Mouse (Mus musculus) urinary bladder, adult 18-20 months (tissue): ENCODE data around the gene E130308A19Rik.

Experiments used
- DNase-seq, 2 experiments: peaks; one replicate each; pipeline ENCODE4 v3.0.0; 2022; ENCODE audit warnings: low spot score in 2 of 2, mixed read lengths in 2 of 2

The E130308A19Rik gene

DNA sequence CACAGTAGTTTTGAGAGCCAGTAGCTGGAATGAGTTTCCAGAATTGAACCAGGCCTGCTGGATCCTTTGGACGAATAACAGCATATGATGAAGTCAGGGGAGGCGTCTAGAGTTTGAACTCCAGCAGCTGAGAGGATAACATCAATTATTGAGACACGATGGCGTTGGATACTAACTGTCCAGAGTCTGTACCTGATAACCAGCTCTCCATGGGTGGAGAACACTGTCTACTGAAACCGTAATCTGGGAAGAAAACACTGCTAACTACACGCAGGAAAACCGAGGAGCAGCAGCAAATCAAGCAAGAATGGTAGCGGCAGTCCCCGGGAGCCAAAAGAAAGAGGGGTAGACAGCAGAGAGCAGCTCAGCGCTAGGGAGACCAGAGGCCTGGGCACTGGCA, 56.9 kb downstream of the E130308A19Rik start:
- DNase-seq, result no peak

DNA sequence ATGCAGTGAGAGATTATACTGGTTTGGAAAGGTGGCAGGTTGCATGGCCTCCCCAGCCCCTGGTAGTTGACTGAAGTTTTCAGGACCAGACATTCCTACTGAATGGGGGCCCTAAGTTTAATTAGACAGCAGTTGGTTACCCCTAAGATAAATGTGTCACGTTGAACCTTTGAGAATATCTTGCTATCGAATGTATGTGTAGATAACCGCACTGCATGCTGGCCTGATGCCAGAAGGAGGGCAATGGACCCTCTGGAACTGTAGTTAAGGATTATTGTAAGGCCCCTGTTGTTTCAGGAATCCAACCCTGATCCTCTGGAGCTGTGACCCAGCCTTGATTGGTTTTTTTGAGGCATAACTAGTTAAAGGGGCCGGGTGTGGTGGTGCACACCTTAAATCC, 58.3 kb downstream of the E130308A19Rik start:
- DNase-seq, result no peak

DNA sequence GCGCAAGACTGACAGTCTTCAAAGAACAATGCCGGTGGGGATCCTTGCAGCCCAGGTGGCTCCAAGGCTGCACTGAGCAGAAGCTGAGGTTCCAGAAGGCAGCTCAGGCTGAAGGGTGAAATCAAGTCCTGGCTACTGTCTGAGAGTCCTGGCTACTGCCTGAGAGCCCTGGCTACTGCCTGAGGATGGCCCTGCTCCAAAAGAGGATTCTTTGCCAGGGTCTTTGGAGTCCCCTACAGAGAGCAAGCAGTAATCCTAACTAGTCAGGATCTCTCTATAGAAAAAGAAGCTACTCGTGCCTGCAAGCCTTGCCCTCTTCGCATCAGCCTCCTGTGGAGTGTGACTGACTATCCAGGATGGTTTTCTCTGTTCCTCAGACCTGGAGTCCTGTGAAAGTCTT, 60.7 kb downstream of the E130308A19Rik start:
- DNase-seq, result no peak

DNA sequence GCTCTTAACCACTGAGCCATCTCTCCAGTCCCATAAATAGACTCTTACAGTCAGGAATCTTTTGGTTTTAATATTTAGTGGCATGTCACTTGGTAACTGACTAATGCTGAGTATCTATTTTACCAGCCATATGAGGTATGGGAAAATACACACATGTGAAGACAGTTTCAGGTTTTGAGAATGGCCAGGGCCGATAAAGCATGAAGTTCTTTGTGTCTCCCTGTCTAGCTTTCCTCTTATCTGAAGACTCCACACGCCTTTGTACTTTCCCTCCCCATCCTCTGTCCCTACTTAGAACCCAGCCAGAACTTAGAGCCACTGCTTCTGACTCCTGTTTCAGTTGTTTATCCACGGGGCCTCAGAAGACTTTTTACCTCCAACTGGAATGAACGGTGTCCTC, 63.0 kb downstream of the E130308A19Rik start:
- no peak for DNase-seq

DNA sequence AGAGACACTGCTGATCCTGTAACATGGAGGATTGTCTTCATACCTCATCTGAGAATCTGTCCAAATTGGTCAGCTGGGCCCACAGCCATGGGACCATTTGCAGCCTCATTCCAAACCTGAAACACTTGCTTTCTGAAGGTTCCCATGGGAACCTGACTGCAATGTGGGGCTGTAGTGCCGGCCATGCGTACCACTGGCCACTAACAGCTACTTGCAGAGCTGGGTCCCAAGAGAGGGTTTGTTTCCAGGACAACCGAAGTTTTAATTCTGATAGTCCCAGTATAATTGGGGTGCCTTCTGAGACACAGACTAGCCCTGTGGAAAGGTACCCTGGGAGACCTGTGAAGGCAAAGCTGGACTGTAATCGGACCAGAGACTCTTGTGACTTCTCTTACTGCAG, 64.1 kb downstream of the E130308A19Rik start:
- no peak for DNase-seq

DNA sequence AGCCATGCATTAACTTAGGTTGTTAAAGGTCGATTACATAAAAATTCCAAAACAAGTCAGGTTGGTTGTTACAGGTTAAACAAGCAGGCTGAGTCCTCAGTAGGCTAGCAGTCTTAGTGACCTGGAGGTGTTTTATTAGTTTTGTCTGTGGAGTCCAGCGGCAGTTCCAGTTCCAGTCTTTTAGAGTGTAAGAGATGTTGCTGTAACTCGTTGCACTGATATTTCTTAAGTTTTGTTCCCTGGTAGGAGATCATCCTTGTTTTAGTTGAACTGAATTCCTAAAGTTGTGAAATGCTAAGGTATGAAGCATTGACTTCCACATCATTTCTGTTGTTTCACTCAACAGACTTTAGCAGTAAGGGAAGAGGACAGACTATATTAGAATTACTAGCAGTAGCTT, 70.8 kb downstream of the E130308A19Rik start:
- DNase-seq, result no peak

DNA sequence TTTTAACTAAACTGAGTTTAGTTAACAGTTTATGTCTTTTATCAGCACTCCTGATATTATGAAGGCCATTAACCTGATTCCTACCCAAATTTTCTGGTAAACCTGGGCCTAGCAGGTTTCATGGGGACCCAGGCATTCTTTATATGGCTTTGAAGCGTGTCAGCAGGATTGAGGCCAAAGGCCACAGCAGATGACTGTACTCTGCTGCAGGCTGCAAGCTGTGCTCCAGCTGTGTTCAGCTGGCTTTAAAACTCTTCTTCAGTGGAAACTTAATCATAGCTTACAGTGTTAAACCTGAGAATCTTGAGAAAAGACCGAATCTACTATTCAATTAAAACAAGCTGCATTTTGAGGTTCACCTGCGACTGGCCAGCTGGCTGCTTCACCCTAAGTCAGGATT, 71.9 kb downstream of the E130308A19Rik start:
- DNase-seq, result no peak

DNA sequence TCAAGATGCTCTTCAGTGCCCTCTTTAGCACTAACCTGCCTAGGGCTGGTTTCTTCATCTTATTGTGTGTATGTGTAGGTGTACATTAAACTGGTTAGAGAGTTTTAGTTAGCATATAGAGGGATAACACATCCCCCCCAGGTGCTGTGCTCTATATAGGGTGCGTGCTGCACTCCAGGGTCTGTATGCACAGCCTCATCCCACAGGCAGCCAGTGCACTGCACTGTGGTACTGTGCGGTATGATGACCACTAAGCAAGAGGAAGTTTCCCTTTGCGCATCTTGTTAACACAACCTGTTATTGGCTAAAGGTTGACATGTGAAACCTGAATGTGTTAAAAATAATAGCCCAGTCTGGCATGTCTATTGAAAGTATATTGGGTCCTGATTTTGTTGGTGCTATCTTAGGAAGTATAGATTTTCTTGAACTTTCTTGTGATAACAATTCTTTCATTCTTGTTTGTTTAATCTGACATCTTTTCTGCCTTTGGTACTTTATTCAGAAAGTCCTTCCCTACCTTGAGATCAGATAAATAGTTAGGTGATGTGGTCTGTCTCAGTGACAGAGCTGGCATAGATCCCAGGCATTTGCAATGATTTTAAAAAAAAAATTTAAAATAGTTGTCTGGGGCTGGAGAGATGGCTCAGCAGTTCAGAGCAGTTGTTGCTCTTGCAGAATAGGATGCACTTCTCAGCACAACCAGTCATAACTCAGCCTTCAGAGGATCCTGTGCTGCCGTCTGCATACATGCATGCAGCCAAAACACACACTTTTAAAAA, 73.2 kb downstream of the E130308A19Rik start:
- DNase-seq, result no peak

DNA sequence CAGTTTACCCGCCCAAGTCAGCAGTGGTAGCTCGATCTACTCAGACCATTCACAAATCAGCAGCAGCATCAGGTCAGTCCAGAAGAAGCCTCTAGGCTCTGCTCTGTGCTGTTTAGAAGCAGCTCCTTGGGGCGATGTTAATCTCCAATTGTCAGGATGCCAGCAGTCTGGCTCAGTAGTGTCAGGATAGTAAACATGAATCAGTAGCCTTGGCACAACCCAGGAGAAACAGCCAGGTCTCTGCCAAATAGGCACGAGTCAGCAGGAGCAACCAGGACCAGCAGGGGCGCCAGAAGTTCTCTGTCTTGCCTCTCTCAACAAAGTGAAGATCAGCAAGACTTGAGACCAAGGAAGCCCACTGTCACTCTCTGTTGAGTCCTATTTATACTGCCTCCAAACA, 83.3 kb downstream of the E130308A19Rik start:
- DNase-seq, result no peak

DNA sequence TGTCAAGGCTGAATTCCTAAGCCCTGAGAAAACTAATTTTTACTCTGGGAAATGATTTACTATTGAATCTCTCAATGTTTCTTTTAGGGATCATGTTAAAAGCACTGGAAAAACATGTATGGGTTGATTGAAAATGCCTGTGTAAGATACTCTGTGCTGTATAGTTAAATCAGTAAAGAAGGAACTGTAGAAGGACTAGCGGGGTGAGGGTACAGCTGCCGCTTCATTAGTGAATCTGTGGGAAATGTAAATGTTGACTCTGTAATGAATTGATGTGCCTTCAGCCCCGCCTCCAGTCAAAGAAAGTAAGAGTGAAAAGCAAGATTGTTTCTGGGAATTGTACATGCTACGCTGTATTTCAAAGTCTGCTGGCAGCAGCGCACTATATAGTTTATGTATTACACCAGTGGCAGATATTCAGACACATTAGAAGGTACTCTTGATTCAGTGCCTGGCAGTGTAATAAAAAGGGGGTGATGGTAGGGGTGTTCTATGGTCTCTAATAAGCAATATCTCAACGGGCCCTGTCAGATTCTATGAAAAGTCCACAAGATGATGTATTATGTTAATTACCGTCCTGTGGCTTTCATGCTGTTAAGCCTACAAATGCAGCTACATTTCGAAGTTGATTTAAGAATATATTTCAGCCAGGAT, 84.9 kb downstream of the E130308A19Rik start:
- no peak for DNase-seq

DNA sequence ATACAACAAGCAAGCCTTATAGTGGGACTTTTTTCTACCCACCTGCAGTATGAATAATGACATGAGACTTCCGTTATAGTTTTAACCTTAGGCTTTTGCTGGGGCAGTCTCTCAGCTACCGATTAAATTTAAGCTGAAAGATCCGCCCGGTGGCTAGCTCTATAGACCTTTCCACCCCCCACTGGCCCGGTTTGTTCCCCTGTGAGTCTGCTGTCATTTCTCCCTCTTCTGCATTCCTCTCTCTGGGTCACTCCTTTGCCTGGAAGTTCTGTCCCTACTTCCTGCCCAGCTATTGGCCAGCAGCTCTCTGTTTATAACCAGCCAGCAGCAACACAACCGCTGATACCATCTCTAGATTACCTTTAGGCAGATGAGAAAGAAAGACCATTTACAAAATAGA, 86.4 kb downstream of the E130308A19Rik start:
- no peak for DNase-seq

DNA sequence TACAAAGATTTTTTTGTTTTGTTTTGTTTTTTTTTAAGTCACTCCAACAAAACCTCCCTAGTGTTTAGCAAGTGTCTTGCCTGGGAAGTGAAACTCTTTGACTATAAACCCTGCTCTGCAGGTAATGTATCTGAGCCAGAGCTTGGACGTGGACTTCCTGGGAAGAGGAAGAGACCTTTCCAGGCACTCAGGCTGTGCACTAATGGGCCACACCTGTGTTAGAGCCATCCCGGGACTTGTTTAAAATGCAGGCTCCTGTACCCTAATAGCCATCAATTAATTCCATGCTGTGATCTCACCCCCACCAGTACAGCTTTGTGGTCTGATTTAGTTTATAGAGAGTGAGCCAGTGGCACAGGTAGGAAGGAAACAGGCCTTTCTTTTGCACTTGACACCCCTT, 86.9 kb downstream of the E130308A19Rik start:
- no peak for DNase-seq

DNA sequence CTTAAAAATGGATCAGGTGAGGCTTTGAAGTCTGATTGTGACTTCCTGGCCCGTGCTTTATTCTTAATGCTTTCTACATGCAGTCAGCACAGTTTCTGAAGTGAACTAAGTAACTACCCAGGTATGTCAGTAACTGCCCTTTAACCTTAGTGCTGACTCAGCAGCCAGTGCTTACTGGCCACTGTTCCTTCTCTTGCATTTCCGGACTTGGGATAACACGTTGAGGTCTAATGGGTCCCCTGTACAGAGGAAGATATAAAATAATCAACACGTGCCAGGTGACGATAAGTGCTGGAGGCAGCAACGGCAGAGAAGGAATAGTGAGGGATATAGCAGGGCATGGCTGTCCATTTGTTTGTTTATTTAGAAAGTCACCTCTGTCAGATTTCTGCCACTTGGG, 88.5 kb downstream of the E130308A19Rik start:
- DNase-seq, result no peak

DNA sequence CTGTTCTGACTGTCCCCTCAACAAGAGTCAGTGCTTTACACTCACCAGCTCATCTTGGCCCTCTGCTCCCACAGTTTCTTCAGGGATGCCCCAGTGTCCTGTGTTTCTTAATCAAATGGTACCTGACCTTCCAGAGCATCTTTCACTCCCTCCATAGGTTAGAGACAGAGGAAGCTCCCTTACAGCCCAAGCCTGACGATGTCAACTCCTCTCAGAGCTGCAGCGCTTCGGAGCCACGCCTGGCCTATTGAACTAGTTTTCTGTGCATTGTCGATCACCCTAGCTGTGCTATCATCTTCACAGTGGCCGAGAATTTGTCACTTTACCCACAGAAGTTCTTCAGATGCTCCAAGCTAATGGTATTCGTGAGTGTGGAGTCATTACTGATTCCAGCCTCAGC, 88.9 kb downstream of the E130308A19Rik start:
- DNase-seq, result no peak

DNA sequence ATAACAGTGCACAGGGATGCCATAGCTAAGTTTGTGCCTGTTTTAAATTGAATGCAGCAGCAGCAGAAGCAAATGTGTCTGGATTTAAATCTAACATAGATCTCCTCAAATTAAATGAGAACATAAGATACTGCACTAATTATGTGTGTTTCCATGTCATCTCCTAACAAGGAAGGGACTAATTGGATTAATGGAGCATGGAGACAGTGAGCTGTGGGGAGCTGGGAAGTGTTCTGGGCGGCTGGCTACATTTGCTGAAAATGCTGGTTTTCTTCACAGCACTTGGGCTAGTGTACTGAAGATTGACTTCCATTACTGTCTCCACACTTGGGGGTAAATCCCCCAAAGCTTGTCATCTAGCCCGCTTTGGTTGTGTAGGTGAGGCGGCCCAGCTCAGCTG, 89.5 kb downstream of the E130308A19Rik start:
- no peak for DNase-seq

DNA sequence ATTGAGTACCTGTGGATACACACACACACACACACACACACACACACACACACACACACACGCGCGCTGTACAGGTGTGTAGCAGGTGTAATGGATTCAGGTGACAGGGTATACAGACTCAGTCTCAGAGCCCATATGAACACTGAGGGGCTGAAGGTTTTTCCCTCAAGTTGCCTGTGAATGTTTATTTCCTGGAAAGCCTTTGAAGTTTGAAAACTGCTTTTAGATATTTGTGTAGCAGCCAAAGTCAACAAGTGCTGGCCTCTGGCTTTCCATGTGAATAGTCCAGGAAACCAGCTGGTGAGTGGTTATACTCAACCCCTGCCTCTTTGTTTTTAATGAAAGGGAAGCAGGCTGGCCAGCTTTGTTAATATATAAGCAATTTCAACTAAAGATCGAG, 91.3 kb downstream of the E130308A19Rik start:
- no peak for DNase-seq

DNA sequence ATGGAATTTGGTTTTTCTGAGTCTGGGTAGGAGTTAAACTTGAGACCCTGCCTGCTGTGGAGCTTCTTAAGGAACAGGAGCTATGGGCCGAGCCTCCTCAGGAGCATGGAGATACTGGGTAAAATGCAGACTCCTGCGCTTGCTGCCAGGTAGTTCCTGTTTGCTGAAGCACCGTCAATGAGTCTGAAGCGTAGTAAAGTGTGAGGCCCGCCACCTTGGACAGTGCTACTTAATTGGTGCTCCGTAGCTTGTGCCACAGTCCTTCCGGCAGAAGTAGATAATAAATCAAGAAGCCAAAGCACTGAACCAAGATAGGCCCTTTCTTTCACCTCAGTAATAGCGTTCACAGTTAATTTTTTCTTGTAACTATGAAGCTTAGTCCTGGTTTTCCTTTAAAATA, 92.5 kb downstream of the E130308A19Rik start:
- no peak for DNase-seq

DNA sequence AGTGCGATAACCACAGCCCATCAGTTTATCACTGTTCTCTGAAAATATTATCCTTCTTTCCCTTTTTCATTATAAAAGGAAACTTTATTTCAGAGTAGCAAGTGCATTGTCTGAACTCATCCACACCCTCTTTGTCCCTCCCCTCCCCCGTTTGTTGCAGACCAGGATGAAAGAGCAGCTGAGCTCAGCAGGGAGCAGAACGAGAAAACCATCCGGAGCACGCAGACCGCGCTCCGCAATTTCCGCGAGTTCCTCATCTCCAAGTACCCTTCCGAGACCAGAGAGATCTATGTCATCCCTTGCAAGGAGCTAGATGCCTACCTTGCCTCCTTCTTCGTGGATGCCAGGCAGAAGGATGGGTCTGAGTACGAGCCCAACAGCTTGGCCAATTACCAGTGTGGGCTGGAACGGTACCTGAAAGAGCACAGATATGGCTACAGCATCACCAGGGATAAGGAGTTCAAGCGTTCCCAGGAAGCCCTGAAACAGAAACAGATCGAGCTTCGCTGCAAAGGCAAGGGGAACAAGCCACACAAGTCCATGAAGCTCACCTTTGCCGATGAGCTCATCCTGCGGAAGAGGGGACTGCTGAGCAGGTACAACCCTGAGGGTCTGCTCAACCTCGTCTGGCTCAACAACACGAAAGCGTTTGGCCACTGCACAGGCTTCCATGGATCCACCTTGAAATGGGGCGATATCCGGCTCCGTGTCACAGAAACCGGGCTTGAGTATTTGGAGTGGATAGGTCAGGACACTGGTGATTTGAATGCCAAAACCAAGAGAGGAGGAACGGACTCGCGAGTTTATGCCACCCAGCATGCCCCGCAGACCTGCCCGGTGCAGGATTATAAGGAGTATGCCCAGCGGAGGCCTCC, 93.7 kb downstream of the E130308A19Rik start:
- no peak for DNase-seq

DNA sequence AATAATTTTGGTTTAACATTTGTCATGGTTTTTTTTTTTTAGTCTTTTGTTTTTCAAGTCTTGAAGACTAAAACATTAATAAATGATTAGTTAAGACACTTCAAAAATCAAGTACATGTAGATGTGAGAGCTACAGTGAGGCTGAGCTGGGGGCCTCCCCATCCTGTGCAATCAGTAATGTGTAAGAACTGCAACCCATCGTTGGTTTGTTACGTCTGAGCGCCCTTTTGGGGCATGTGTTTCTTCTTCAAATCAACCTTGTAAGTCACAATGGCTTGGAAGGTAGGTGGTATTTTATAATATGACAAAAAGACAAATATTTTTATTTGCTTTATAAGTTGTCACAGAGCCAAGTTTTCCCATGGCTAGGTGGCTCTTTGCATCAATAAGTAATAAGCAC, 95.8 kb downstream of the E130308A19Rik start:
- DNase-seq, result no peak

DNA sequence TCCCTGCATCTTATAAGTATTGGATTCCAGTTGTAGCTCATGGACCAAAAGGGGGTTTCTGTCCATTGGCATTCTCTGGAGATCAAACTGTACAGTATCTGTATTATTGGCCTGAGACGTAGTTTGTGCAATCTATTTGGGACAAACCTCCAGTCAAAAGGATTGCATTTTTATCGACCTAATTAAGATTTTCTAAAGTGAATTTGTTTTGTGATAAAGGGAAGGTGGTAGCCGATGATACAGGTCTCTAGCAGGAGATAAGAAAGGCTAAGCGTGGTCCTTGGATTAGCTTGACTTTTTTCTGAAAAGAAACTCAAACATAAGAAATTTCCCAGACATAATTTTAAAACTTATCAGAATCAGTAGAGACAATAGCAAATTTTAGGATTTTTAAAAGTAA, 99.6 kb downstream of the E130308A19Rik start:
- DNase-seq, result no peak

DNA sequence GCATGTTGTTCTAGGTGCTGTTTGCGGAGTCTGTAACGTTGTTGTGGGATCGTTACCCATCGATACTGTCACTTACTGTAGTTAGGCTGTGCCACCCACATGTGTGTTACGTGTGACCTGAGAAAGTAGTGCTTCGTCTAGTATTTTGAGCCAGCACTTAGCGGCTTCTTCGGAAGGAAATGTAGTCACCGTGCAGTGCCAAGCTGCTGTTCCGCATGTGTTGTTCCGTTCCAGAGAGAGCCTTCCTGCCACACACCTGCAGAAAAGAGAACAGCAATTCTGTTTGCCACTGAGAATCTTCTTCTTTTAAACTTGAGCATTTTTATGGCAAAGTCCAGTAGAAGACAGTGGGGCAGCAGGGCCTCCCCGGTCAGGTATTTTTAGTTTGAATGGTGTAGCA, 100.5 kb downstream of the E130308A19Rik start:
- no peak for DNase-seq

DNA sequence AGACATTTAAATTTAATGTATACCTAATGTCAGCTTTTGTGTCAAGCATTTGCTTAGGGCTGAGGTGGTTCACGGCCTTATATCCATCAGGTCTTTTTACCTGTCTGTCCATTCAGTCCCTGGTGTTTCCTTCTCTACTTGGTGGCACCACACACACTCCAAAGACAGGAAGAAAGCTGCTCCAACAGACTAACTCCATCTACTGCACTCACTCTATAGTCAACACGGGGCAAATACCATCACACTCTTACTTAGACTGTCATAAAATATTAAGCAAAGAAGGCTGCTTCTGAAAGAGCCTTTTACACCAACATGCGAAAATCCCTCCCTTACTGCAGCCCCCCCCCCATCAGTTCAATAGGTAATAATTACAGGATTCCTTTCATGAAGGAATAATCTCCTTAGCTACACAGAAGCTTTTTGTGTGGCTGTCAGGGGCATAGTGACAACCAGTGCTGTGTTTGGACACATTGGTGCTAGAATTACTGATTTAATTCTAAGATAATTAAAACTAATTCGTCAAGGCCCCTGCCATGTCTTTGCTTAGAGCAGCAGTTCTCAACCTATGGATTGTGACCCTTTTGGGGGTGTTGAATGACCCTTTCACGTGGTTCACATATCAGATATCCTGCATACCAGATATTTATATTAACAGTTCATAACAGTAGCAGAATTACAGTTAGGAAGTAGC, 101.3 kb downstream of the E130308A19Rik start:
- DNase-seq, result no peak
